Mouse (Mus musculus) mouse trophoblast stem cell (cell line): ENCODE measurements around the gene Gtpbp3.

Source experiments
- in situ Hi-C, 2 experiments: fragments of 300-500 bp; cut with MseI, MboI; formaldehyde crosslinking; loops; 2 replicates in 1 of 2; 3 replicates in 1 of 2; pipeline ENCODE4 v1.15.1; 2025

Gtpbp3 gene

DNA sequence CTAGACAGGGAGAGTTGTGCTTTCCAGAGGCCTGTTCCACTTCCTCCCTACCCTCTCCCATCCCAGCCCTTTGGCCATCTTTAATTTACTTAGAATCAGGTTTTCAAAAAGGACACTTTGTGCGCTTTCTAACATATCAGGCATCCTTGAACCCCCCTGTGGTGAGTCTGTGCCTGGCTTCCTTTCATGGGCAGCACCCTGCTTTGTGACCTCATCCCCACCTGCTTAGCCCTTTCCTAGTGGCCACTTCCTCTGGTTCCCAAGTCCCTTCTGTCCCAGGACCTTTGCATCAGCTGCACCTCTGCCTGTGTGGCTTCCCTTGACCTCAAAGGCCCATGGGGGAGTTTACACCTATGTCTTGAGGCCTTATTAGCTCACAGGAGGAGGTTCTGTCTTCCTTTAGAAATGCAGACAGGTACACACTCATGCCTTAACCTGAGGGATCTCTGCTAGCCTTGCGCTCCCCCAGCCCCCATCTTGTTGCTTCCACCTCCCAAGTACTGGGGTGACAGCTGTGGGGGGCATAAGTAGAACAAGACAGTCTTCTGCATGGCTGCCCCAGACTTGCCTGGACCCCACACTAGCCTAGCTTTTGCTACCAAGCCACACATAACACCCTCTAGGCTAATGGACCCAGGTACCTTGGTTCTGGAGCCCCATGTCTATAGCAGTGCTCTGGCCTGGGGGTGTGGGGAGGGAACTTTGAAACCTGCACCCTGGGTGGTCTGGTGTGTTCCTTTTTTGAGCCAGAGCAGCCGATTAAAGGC lies 17.6 kb upstream of the Gtpbp3 start:
- in situ Hi-C loops, result no loop called here

DNA sequence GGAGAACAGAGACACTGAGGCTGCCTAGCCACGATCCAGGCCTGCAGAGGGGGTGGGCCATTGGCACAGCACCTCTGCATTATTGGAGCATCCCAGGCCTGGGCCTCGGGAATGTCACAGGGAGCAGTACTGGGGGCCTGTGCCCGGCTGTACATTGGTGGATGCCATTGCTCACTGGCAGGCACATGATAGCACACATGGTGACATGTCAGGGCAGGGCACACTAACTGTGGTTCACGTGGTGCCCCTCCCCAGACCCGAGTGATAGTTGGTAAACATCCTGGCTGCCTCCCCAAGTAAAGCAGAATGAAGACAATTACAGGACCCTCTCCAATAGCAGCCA lies 17.0 kb upstream of the Gtpbp3 start:
- in situ Hi-C loops, result no loop called here

DNA sequence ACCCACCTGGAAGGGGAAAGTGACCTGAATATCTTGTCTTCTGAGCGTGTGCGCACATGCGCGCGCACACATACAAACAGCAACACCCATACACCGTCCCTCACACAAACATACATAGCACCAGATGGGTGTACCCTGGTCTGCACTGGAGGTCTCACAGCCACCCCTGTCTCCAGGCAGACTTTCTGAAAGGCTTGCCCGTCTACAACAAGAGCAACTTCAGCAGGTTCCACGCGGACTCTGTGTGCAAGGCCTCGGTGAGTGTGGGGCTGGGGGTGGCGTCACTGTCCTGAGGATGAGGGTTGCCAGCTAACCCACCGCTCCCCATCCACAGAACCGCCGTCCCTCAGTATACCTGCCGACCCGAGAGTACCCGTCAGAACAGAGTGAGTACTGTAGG lies 16.0 kb upstream of the Gtpbp3 start:
- in situ Hi-C loops, result no loop called here

DNA sequence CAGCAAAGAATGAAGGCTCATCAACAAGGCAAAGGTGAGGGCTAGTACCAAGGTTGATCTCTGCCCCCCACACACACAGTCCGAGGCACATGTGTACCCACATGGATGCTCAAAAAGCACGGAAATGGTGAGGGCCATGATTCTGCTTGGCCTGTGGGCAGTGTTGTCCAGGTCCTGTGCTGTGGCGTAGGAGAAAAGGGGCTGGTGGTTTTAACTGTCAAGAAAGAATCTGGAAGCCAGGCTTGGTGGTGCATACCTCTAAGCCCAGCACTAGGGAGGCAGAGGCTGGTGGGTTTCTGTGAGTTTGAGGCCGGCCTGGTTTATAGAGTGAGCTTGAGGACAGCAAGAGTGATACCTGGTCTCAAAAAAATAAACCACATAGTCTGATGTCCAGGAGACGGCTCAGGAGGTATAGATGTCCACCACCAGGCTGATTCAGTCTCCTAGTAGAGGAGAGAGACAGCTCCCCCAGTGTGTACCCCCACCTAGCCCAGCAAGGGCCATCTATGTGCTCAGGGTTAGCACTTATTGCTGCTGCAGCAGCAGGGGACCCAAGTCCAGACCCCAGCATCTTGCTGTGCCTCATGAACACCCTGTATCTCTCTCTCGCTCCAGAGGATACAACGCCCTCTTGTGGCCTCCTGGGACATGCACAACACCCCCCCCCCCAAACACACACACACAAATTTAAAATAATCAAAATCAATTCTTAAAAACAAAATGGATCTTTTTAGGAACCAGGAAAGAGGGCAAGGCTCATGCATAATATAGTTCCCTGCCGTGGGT lies 15.1 kb upstream of the Gtpbp3 start:
- in situ Hi-C loops, result no loop called here

DNA sequence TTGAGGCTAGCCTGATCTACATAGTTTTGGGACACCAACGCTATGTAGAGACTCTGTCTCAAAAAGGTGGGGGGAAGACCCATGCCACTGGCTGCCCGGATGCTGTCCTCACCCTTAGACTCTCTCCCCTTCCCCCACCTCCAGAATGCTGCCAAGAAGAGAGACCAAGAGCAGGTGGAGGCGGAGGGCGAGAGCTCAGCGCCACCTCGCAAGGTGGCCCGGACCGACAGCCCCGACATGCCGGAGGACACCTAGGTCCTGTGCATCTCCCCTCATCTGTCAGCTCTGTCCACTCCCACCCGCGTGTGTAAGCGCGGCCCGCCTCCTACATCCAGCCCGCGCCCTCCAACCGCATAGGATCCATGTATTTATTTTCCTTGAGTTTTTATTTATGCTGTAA lies 13.6 kb upstream of the Gtpbp3 start:
- in situ Hi-C loops, result no loop called here

DNA sequence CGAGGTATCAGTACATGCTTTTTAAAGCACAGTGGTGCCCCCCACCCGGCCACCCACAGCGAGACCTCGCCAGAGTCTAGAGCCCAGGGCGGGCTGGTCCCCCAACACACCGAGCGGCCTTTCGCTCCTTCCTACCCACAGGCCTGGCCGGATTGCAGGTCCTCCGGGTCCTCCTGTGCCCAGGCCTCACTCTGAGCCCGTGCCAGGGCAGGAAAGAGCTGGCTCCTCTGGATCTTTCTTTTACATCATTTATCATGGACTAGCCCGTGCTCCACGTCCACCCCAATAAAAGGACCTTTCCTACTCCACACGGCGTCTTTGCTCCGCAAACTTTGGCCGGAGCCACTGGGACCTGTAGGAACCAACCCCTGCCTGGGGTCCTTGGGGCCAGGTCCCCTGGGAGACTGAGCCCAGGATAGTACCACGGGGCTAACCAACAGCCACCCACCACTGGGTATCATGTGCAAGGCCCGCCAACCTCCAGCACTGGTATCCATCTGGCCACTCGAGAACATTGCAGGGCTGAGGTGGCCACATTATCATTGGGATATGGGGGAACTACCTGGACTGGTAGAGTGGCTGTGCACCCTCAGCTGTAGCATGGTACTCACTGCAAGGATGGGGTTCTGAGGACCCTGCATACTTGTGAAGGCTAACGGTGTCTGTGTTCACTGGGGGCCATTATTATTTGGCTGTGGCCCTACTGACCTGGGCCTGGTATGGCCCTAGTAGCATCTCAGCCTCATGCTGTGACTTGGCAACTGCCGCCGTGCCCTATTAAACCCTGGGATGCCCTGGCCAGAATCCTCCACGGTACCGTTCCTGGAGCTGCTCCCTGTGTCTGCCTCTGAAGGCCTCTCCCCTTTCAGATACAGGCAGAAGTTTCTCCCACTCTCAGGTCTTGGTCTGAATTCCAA lies 12.9 kb upstream of the Gtpbp3 start:
- in situ Hi-C loops, result no loop called here

DNA sequence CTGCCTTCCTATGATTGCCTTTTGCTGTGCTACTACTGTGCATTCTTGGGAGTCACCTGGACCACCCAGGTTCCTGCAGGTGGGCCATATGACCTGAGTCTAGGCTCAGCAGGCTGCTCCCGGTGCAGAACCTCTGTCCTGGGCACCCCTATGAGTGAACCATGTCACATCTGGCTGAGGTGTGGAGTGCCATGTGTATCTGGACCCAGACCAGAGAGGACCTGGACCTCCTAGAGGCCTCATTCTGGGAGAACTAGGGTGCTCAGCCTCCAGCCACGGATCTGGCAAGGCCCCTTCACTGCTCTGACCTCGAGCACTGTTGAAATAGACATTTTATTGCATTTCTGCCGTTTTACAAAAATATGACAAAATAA lies 12.2 kb upstream of the Gtpbp3 start:
- in situ Hi-C loops, result no loop called here

DNA sequence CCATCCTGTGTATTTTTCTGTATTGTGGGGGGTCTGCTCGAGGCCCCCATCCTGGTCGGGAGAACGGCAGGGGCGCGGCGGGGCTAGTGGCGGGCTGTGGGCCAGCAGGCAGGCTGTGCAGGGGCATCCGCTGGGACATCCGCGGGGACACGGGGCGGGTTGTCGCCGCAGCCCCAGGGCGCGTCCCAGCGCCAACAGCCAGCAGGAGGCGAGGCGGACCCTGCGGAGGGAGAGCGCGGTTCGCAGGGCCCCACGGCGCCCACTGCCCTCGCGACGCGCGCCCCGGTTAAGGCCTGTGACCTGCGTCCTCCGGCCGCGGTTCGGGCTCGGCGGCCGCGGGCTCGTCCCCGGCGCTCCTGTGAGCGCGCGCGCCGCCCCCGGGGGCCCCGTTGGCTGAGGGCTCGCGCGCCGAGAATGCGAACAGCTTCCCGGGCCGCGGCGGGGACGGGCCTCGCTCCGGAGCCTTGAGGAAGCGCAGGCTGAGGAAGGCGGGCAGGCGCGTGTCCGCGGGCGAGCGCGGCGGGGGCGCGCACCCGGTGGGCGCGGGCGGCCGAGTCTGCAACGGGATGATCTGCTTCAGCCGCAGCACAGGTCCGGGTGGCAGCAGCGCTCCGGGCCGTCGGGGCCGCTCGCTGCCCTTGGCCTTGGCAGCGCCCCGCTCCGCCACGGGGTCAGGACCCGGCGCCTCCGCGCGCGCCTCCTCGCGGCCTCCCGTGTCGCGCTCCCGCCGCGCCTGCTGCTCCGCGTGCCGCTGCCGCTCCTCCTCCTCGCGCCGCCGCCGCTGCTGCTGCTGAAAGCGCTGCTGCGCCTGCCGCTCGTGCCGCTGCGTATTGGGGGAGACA lies 11.6 kb upstream of the Gtpbp3 start:
- in situ Hi-C loops, result no loop called here

DNA sequence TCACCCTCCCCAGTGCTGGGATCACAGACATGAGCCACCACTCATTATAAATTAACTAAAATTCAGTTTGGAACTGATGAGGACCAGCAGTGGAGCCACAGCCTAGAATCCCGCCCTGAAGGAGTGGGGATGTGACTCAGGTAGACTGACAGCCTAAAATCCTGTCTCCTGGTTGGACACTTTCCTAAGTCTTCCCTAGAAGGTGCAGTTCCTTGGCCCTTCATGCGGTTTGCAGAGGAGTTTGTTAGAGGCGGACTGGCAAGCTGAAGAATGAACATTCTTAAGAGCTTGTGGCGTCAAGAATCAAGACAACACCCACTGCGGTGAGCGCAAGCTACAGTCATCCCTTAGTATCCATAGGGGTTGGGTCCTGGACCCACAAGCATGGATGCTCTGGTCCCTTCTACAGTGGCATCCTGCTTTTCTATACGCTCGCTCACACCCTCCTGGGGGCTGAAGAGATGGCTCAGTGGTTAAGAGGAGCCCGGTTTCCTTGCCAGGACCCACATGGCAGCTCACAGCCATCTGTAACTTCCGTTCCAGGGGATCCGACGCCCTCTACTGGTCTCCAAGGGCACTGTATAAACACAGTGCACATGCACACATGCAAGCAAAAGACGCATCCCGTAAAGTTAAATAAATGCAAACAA lies 10.6 kb upstream of the Gtpbp3 start:
- in situ Hi-C loops, result no loop called here

DNA sequence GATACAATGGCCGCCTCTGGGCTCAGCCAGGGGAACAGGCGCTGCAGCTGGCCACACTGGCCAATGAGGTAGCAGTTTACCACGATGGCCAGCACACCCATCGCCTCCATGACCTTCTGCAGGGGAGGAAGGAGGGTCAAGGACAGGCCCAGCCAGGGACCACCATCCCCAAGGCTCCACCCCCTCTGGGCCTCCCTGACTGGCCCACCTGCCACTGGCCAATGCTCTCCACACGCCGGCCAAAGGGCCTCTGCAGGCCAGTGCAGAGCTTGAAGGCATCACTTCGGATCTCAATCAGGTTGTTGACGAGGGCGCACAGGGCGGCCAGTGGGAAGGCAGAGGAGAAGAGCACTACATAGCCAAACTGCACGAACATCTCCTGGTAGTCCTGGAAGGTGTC lies 9.0 kb upstream of the Gtpbp3 start:
- in situ Hi-C loops, result no loop called here

DNA sequence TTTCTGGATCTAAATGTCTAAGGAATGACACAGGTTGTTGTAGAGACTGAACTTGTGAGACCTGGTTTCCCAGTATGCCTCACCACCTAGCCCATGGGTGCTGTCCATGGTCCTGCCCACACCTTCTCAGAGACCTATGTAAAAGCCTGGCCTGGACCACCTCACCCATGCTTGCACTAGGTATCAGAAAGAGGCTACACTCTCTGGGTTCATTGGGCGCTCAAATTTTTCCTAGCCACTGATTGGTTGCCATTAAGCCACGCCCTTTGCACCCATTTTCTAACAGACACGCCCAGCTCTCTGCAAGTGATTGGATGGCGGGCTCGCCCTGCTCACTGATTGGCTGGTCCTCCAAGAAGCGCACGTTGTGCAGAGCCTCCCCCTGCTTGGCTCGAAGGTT lies 4.0 kb upstream of the Gtpbp3 start:
- in situ Hi-C loops, result no loop called here

DNA sequence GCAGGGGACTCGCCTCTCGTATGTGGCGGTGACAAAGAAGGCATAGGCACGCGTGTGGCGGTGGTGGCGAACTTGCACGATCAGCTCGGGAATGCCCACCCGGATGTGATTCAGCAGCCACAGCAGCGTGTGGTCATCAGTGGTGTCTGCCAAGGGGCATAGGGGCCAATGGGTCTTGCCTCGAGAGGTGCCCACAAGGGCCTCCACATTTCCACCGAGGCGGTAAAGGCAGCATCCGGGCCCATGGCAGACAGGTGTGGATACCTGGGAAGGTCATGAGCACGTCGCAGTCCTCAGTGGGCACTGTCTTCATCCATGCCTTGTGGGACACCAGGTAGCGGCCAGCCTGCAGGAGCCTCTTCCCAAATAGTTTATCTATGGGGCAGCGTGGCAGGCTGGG lies 3.2 kb upstream of the Gtpbp3 start:
- in situ Hi-C loops, result no loop called here

DNA sequence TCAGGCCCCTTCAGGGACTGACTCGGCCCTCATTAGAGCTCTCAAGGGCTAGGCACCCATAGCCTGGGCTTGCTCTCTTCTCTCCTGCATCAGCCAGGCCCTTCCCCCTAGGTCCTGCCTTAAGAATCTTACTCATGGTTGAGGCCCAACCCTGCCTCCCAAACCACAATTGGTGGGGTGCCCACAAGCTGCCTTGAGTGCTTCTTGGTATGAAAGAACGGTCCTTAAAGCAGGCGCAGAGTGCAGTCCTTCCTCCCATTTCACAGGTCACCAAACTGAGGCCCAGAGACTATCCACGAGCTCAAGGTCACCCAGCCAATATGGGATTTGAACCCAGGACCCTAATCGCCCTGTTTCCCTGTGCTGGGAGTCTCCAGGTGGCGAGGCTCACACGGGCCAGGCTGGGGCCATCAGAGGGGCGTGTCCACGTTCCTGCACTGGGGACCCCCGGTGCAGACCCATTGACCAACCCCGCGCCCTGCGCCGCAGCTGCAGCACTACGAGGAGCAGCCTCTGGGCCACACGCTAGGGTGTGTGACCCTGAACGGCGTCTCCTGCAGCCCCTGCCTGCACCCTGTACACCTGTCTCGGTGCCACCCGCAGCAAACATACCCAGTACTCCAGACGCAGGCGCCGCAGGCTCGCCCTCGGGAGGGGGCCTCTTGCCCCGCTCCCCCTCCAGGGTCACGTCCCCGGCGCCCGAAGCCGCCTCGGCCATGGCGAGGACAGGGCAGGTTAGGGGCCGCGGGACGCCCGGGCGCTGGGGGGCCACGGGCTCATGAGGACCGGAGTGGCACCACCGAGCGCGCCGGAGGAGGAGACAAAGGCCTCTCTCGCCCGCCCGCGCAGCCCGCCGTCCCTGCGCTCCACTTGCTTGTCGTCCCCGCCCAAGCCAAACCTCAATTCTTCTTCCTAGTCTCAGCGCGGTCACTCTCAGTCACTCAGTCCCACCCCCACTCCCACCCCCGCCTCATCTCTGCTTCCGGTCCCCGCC lies 2.5 kb upstream of the Gtpbp3 start, which contains the start of gene Ano8:
Ano8 (minus strand) TSS at position 822 of the 994 bp plus-strand sequence.
- in situ Hi-C loops, result no loop called here

DNA sequence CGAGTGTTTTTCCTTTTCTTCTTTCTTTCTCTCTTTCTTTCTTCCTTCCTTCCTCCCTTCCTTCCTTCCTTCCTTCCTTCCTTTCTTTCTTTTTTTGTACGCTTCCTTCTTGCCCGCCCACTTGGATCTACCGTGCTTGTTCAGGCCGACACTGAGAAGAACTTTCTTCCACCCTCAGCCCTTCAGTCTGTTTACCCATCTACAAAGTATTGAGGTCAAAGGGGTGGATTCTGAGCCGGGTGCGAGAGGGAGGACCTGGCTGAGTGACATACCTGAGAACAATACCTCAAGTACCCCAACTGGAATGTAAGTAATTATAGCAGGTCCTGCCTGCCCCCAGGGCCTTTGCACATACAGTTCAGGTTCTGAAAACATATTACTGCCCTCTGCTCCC lies 1.8 kb upstream of the Gtpbp3 start:
- in situ Hi-C loops, result no loop called here

DNA sequence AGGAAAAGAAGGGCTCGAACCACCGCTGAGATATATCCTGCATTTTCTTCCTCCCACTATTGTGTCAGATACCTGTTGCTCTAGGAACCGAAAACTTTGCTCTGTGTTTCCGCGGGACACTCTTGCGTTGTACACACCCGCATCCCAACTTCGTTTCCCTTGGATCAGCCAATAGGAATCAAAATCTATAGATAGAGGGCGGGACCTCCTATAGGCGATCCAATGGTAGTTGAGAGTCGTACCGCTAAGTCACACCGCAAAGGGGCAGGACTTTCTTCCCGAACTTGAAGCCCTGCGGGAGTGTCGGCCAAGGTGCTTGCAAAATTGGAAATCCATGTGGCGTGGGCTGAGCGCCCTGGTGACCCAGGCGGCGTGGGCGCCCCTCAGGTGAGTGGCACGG lies 551 bp downstream of the Gtpbp3 start:
- in situ Hi-C loops, result no loop called here

DNA sequence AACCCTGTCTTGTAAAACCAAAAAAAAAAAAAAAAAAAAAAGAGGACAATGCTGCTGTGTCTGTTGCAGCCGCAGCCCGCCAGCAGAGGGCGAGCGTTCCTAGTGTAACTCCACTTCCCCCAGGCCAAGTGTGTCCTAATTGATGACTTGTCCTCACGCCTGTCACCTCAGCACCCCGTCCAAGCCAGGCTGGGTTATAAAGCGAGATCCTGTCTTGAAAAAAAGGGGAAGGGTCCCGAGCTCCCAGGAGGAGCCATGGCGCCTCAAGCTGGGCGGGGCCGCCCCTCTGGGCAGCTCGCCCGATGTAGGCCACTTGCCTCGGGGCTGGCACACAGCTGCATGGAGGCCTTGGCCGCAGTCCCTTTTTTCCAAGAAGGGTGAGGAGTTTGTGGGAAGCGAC lies 7.1 kb downstream of the Gtpbp3 start:
- in situ Hi-C loops, result no loop called here

DNA sequence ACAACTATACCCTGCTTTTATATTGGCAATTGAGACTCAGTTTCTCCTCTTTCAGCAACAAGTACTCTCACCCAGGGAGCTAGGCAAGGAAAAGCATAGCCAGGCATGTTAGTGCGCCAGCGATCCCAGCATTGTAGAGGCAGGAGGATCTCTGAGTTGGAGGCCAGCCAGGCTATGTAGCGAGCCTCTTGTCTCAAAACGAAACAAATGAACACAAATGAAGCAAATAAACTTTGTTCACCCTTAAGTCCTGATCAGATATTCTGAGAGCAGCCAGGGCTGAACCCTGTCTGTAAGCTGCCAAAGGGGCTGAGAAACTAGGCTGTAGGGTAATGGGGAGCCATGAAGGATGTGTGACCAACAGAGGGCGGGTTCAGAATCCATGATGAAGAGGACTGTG lies 7.9 kb downstream of the Gtpbp3 start:
- in situ Hi-C loops, result no loop called here

DNA sequence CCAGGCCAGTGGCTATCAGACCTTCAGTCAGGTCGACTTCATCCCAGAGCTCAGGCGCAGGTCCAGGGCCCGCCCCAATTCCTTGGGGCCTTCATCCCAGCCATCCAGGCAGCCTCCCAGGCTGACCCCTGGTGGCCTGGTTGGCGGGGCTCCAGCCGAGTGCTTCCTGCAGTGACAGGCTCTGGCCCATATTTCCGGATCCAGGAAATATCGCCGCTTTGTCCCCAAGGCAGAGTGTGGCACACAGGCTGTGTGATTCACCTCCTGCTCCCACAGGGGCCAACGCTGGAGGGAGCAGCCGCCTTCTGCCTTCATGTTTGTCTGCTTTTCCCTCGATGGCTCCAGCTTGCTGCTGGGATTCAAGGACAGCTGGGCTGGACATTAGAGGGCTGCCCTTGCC lies 8.6 kb downstream of the Gtpbp3 start:
- in situ Hi-C loops, result no loop called here

DNA sequence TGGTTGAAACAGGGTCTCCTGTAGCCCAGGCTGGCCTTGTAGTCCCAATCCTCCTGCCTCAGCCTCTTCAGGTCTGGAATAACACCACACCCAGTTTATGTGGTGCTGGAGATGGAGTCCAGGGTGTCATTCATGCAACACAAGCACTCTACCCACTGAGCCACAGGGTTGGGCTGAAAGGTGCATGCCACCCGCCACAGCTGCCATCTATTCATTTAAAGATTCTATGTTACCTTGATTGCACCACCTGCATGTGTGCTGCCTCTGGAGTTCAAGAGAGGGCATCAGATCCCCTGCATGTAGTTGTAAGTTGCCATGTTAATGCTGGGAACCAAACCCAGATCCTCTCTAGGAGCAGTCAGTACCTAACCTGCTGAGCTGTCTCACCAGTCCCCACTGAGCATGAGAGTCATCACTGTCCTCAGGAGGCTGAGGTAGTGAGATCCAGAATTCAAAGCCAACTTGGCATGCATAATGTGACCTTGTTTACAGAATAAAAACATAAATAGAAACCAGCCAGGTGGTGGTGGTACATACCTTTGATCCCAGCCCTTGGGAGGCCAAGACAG lies 9.3 kb downstream of the Gtpbp3 start:
- in situ Hi-C loops, result no loop called here
